Mouse (Mus musculus) hindbrain, embryonic 16.5 days (tissue): ENCODE results near the gene Tmem108. TPM values are rescaled to one million over a fixed set of nuclear protein-coding genes. Genes with fewer than 3 reads are reported as not detected.

Source experiments
- ATAC-seq: fragments of 200-750 bp; cut with Nextera tagmentation; 2 replicates; pipeline ENCODE4 v1.8.0; 2017; ENCODE audit warnings: moderate TSS enrichment, moderate library complexity
- H3K27ac ChIP-seq: fragments of 300-500 bp; sonication (generic); 2 replicates; pipeline ENCODE4 v1.5.1; 2014; ENCODE audit warnings: low read depth, mild to moderate bottlenecking, control low read depth, low read length, moderate library complexity
- H3K27me3 ChIP-seq: fragments of 300-500 bp; sonication (generic); replicated peaks from 2 replicates; pipeline ENCODE4 v1.6.1; 2014; ENCODE audit warnings: low read length; ENCODE audit not compliant: control insufficient read depth, insufficient read depth
- H3K36me3 ChIP-seq: fragments of 300-500 bp; sonication (generic); 2 replicates; pipeline ENCODE4 v1.6.1; 2014; ENCODE audit warnings: mild to moderate bottlenecking, low read length, moderate library complexity, mixed read lengths; ENCODE audit not compliant: control insufficient read depth, insufficient read depth
- H3K4me1 ChIP-seq: fragments of 300-500 bp; sonication (generic); 2 replicates; pipeline ENCODE4 v1.6.1; 2014; ENCODE audit warnings: low read depth, low read length; ENCODE audit not compliant: control insufficient read depth, insufficient read depth
- H3K4me2 ChIP-seq: fragments of 300-500 bp; sonication (generic); 2 replicates; pipeline ENCODE4 v1.6.1; 2014; ENCODE audit warnings: mild to moderate bottlenecking, low read length, control low read depth, moderate library complexity
- H3K4me3 ChIP-seq: fragments of 300-500 bp; sonication (generic); 2 replicates; pipeline ENCODE4 v1.5.1; 2014; ENCODE audit warnings: mild to moderate bottlenecking, low read length, control low read depth, moderate library complexity
- H3K9ac ChIP-seq: fragments of 300-500 bp; sonication (generic); 2 replicates; pipeline ENCODE4 v1.6.1; 2014; ENCODE audit warnings: low read depth, mild to moderate bottlenecking, control low read depth, low read length, moderate library complexity
- H3K9me3 ChIP-seq: fragments of 300-500 bp; sonication (generic); 2 replicates; pipeline ENCODE4 v1.6.1; 2014; ENCODE audit warnings: mild to moderate bottlenecking, low read length, moderate library complexity; ENCODE audit not compliant: control insufficient read depth
- WGBS: fragments of 180-500 bp; shearing (Covaris S2); extraction: QIAGEN DNeasy Blood & Tissue Kit; methylation state at CpG from one replicate; pipeline ENCODE4 v1.1.7; 2014; 5-methylcytosine and 5-hydroxymethylcytosine counted together
- polyA plus RNA-seq: library from polyadenylated mRNA; unstranded; fragments of >200 nt; fragmentation: Nextera tagmentation; extraction: Ambion mirVana; gene quantifications from 2 replicates; pipeline ENCODE4 v1.2.1, GENCODE M21; 2015

Tmem108 gene
- polyA plus RNA-seq, 1 experiment from 2014 or later = 29.3 TPM

GRCm38 (mm10) chr9:103502655-103503054, 259.0 kb downstream of the Tmem108 start:
- peak overlapping the region; percentile 51; the same call in 1 of the 2 replicates for H3K27ac ChIP-seq
- H3K9me3 ChIP-seq = no peaks in the 10 kb centered on the region
- no peak overlapping the region for H3K9ac ChIP-seq
- no peak for ATAC-seq
- peaks cover 24% of the 10 kb centered on the region for H3K4me1 ChIP-seq
- H3K4me2 ChIP-seq = no peak overlapping the region; the same call in 1 of the 2 replicates
- WGBS = 86% methylated on average over 2 of the region's 2 CpGs
- H3K4me3 ChIP-seq = no peak overlapping the region
- no peaks in the 10 kb centered on the region; the same call in 1 of the 2 replicates for H3K27me3 ChIP-seq
- H3K36me3 ChIP-seq = no peaks in the 10 kb centered on the region

GRCm38 (mm10) chr9:103501861-103502364, 259.7 kb downstream of the Tmem108 start:
- Histone ChIP-seq H3K9me3 (no peaks in the 10 kb centered on the region), H3K4me3 (no peak overlapping the region), H3K4me2 (peak overlapping the region; percentile 31; the same call in 1 of the 2 replicates), H3K9ac (no peak overlapping the region), H3K27ac (peak overlapping the region; percentile 51), H3K27me3 (no peaks in the 10 kb centered on the region; the same call in 1 of the 2 replicates), H3K4me1 (peaks cover 24% of the 10 kb centered on the region), H3K36me3 (no peaks in the 10 kb centered on the region)
- peak; percentile 83 for ATAC-seq
- WGBS = 2% methylated on average over 14 of the region's 14 CpGs

- Histone ChIP-seq H3K4me1 (peaks cover 23% of the 10 kb centered on the region), H3K4me2 (no peak overlapping the region), H3K4me3 (no peak overlapping the region), H3K9me3 (no peaks in the 10 kb centered on the region), H3K27me3 (no peaks in the 10 kb centered on the region; the same call in 1 of the 2 replicates), H3K9ac (no peak overlapping the region), H3K36me3 (no peaks in the 10 kb centered on the region), H3K27ac (no peak overlapping the region)
- ATAC-seq = no peak
- 85% methylated on average over 18 of the region's 18 CpGs for WGBS
These were observed 262.3 kb downstream of the Tmem108 start for GRCm38 (mm10) chr9:103499366-103499765.

- Histone ChIP-seq H3K9me3 (no peaks in the 10 kb centered on the region), H3K4me3 (no peak overlapping the region), H3K4me1 (peaks cover 27% of the 10 kb centered on the region), H3K27ac (no peak overlapping the region), H3K9ac (no peak overlapping the region), H3K36me3 (no peaks in the 10 kb centered on the region), H3K27me3 (no peaks in the 10 kb centered on the region; the same call in 1 of the 2 replicates), H3K4me2 (no peak overlapping the region)
- ATAC-seq = no peak
- 62% methylated on average over 8 of the region's 8 CpGs for WGBS
These were observed 262.9 kb downstream of the Tmem108 start for GRCm38 (mm10) chr9:103498699-103499098.

- Histone ChIP-seq H3K4me1 (peaks cover 10% of the 10 kb centered on the region), H3K9ac (no peak overlapping the region), H3K9me3 (no peaks in the 10 kb centered on the region), H3K4me2 (no peak overlapping the region), H3K36me3 (no peaks in the 10 kb centered on the region), H3K27ac (no peak overlapping the region), H3K27me3 (no peaks in the 10 kb centered on the region; the same call in 1 of the 2 replicates), H3K4me3 (no peak overlapping the region)
- ATAC-seq = no peak
- 82% methylated on average over 11 of the region's 11 CpGs for WGBS
These were observed 266.2 kb downstream of the Tmem108 start for GRCm38 (mm10) chr9:103495391-103495790.

- no peak overlapping the region for H3K4me3 ChIP-seq
- no peak overlapping the region for H3K4me2 ChIP-seq
- no peaks in the 10 kb centered on the region; the same call in 1 of the 2 replicates for H3K27me3 ChIP-seq
- H3K27ac ChIP-seq = no peak overlapping the region; the same call in 1 of the 2 replicates
- no peaks in the 10 kb centered on the region for H3K36me3 ChIP-seq
- ATAC-seq = peak; percentile 92
- WGBS = 21% methylated on average over 7 of the region's 7 CpGs
- peak overlapping the region; percentile 17; the same call in 1 of the 2 replicates for H3K9ac ChIP-seq
- H3K4me1 ChIP-seq = peaks cover 10% of the 10 kb centered on the region
- H3K9me3 ChIP-seq = no peaks in the 10 kb centered on the region
These were observed 267.2 kb downstream of the Tmem108 start for GRCm38 (mm10) chr9:103494346-103495020.

GRCm38 (mm10) chr9:103491985-103492384, 269.7 kb downstream of the Tmem108 start:
- 87% methylated on average over 8 of the region's 8 CpGs for WGBS
- Histone ChIP-seq H3K4me2 (no peak overlapping the region), H3K4me1 (peaks cover 10% of the 10 kb centered on the region), H3K36me3 (no peaks in the 10 kb centered on the region), H3K4me3 (no peak overlapping the region), H3K9ac (no peak overlapping the region), H3K27ac (no peak overlapping the region), H3K27me3 (no peaks in the 10 kb centered on the region; the same call in 1 of the 2 replicates), H3K9me3 (no peaks in the 10 kb centered on the region)
- ATAC-seq = no peak

GRCm38 (mm10) chr9:103490439-103490838, 271.2 kb downstream of the Tmem108 start:
- H3K4me1 ChIP-seq = peaks cover 15% of the 10 kb centered on the region
- 9% methylated on average over 2 of the region's 2 CpGs for WGBS
- H3K4me3 ChIP-seq = no peak overlapping the region
- H3K36me3 ChIP-seq = no peaks in the 10 kb centered on the region
- H3K27ac ChIP-seq = no peak overlapping the region
- H3K9ac ChIP-seq = no peak overlapping the region
- no peaks in the 10 kb centered on the region for H3K9me3 ChIP-seq
- H3K27me3 ChIP-seq = no peaks in the 10 kb centered on the region
- H3K4me2 ChIP-seq = no peak overlapping the region
- ATAC-seq = peak; percentile 66

GRCm38 (mm10) chr9:103489883-103490282, 271.8 kb downstream of the Tmem108 start:
- no peaks in the 10 kb centered on the region for H3K9me3 ChIP-seq
- H3K36me3 ChIP-seq = no peaks in the 10 kb centered on the region
- no peak overlapping the region for H3K4me2 ChIP-seq
- no peak overlapping the region for H3K9ac ChIP-seq
- 81% methylated on average over 4 of the region's 4 CpGs for WGBS
- peaks cover 15% of the 10 kb centered on the region for H3K4me1 ChIP-seq
- no peak overlapping the region for H3K4me3 ChIP-seq
- no peaks in the 10 kb centered on the region for H3K27me3 ChIP-seq
- ATAC-seq = no peak
- H3K27ac ChIP-seq = no peak overlapping the region
